Mouse (Mus musculus): ENCODE measurements around the gene Adh5.

DNA sequence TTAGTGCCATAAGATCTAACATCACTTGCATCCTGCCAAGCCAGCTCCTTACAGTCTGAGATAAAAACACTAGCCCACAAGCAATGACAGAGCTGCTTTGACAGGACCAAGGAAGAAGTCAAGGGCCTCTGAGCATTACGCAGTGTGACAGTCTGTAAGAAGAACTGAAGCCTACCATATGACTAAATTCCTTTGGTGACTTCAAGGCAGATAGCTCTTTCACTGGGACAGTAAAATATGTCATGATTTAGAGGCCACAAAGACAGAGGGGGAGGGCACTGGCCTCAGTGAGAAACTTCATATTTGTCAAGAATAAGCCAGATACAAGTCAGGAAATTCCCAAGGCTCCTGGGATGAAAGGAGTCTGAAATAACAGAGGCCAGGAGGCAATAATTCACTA is 35.0 kb upstream of the Adh5 start:
- TF ChIP-seq POLR2A (IDR thresholded peaks at IDR 0.05; ENCODE audit: borderline replicate concordance, control insufficient read depth, low read depth, low read length) (no peak), CTCF (IDR thresholded peaks at IDR 0.05; ENCODE audit: control insufficient read depth, insufficient read depth, low read length) (no peak)
